Mouse (Mus musculus): Measurements from ENCODE around the gene Mcur1.

The Mcur1 gene

GRCm38 (mm10) chr13:43524491-43525362 lies 35.3 kb downstream of the Mcur1 start:
- DNase-seq, result peak; percentile 49

DNA sequence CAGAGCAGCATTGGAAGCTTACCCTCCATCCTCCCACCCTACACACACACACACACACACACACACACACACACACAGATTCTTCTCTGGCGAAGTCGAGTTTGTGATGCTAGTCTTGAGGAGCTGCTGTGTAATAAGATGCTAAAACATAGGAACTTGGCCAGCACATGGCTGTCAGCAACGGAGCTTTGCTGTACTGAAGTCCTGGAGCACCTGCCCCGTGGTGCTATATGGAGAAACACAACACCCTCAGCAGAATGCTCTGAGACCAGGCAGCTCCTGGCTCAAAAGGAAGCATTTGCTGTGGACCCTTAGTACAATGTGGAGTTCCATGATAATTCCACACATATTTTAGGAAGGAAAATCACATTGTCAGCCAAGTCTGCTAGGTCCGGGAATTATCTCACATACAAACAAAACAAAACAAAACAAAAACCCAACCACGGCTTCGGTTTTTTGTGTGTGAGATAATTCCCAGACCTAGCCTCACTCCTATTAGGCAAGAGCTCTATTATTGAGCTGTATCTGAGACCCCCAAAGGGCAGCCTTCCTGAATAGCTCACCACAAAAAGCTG lies 36.0 kb downstream of the Mcur1 start:
- no peak for DNase-seq

GRCm38 (mm10) chr13:43521940-43522339 lies 38.1 kb downstream of the Mcur1 start:
- DNase-seq, result no peak

- DNase-seq, result no peak
Observed at GRCm38 (mm10) chr13:43519251-43519650, 40.7 kb downstream of the Mcur1 start.

GRCm38 (mm10) chr13:43517371-43517770 lies 42.6 kb downstream of the Mcur1 start:
- DNase-seq, result no peak

GRCm38 (mm10) chr13:43516931-43517330 lies 43.1 kb downstream of the Mcur1 start:
- no peak for DNase-seq

DNA sequence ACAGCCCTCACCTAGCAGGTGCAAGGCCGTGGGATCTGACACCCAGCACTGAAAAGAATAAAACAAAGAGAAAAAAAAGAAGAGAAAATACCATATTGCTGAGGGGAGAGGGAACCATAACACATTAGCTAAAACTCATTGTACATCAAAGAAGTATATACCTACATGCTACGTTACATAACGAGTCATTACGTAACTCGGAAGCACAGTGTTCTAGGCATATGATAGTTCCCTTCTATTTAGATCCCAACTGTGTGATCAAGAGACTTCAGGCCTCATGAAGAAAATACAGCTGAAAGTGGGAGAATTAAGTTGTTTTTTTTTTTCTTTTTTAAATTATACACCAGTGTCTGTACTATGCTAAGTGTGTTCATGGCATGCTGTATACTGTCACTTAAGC lies 43.9 kb downstream of the Mcur1 start:
- DNase-seq, result no peak

- DNase-seq, result no peak
Observed at GRCm38 (mm10) chr13:43514950-43515358, 45.0 kb downstream of the Mcur1 start.

DNA sequence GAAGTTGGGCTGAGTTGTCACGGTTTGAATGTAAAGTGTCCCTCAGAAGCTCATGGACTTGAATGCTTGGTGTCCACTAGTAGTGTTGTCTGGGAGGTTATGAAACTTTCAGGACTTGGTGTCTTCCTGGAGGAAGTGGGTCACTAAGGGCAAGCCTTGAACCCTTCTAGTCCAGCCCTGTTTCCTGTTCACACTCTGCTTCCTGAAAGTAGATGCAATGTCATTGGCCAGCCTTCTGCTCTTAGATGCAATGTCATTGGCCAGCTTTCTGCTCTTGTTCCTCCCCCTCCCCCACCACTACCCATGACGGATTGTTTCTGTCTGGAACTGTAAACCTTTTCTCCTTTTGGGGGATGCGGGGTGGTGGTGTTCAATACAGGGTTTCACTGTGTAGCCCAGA lies 47.3 kb downstream of the Mcur1 start:
- DNase-seq, result no peak

- DNase-seq, result no peak
Observed at GRCm38 (mm10) chr13:43505798-43506197, 54.2 kb downstream of the Mcur1 start.

- DNase-seq, result no peak
Observed at GRCm38 (mm10) chr13:43503395-43503850, 56.6 kb downstream of the Mcur1 start.

DNA sequence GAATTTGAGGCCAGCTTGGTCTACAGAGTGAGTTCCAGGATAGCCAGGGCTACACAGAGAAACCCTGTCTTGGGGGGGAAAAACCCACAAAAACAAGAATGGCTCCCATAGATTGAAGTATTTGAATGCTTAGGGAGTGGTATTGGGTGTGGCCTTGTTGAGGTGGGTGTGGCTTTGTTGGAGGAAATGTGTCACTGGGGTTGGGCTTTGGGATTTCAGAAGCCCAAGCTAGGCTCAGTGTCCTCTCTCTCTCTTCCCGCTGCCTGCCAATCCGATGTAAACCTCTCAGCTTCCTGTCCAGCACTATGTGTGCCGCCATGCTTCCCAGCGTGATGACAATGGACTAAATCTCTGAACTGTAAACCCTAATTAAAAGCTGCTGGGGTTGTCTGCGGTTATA lies 58.4 kb downstream of the Mcur1 start:
- no peak for DNase-seq

DNA sequence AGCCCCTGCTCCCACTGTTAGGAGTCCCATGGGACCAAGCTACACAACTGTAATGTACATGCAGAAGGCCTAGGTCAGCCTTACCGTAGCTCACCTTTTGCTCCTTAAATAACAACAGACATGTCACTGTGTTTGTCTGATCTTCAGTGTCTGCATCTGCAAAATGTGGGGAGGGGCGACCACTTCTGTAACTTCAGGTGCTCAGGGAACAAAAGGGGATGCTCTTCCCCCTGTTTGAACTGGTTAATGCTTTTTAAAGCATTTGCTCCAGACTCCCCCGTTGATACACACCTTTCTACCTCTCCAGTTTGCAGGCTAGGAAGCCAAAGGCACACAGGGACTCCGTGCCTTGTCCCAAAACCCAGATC lies 59.5 kb downstream of the Mcur1 start:
- no peak for DNase-seq

GRCm38 (mm10) chr13:43499731-43500482 lies 60.1 kb downstream of the Mcur1 start:
- no peak for DNase-seq

GRCm38 (mm10) chr13:43498849-43499248 lies 61.1 kb downstream of the Mcur1 start:
- DNase-seq, result peak; percentile 64

DNA sequence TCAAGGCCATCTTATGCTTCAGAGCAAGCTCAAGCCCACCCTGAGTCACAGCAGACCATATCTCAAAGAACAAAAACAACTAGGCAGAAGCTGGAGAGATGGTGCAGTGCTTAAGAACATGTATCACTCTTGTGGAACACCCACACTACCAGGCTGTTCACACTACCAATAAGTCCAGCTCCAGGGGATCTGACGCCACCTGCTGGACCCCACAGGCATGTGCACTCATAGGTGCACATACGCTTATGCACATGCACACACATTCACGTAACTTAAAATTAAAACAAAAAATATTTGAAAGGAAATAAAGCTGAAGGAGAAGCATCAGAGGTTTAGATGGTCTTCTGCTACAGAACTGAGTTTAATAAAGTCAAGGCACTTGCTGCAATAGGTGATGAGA lies 62.2 kb downstream of the Mcur1 start:
- DNase-seq, result no peak

DNA sequence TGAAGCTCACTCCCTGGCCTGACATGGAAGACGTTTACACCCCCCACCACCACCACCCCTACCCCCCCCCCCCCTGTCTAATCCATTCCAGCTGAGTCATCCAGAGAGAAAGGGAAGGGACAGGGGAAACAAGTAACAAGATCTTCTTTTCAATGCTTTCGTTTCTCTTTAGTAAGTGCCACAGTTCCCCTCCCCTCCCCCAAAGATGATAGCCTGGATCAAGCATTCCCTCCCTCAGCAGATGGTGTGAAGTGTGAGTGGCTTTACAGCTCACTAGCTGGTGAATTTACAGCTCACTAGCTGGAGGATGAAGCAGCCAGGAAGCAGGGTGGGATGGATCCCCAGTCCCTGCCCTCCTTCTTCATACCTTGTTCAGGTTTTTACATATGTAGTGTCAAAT lies 63.3 kb downstream of the Mcur1 start:
- DNase-seq, result no peak

DNA sequence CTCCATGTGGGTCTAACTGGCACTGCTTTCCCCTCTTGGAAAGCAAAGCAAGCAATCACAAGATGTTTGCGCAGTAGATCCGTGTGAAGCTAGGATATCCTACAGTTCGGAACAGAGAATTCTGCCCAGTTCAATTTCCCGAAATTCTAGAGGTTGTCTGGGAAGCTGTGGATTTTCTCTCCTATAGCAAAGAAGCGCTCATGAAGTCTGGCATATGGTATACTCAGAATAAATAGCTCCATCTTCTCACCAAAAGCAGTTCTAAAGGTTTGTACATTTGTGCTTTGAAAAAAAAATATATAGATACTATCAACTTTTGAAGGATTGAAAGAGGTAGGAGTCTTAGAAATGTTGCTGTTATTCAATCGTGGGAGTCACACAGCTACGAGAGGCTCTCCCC lies 64.3 kb downstream of the Mcur1 start:
- DNase-seq, result no peak

- DNase-seq, result no peak
Observed at GRCm38 (mm10) chr13:43493725-43494124, 66.3 kb downstream of the Mcur1 start.

- peak; percentile 38 for DNase-seq
Observed at GRCm38 (mm10) chr13:43493058-43493481, 66.9 kb downstream of the Mcur1 start.
